Mouse (Mus musculus) hindbrain, embryonic 16.5 days (tissue): Measurements from ENCODE around the gene Tnfrsf8. TPM values are rescaled to one million over a fixed set of nuclear protein-coding genes. Genes with fewer than 3 reads are reported as not detected.
"Not testable (repeated sequence)": the region's sequence is repeated elsewhere in the genome, so short reads cannot be mapped to it uniquely, and the experiment has no call there.

ENCODE experiments used
- ATAC-seq: fragments of 200-750 bp; cut with Nextera tagmentation; 2 replicates; pipeline ENCODE4 v1.8.0; 2017; ENCODE audit warnings: moderate TSS enrichment, moderate library complexity
- H3K27ac ChIP-seq: fragments of 300-500 bp; sonication (generic); 2 replicates; pipeline ENCODE4 v1.5.1; 2014; ENCODE audit warnings: low read depth, mild to moderate bottlenecking, control low read depth, low read length, moderate library complexity
- H3K27me3 ChIP-seq: fragments of 300-500 bp; sonication (generic); replicated peaks from 2 replicates; pipeline ENCODE4 v1.6.1; 2014; ENCODE audit warnings: low read length; ENCODE audit not compliant: control insufficient read depth, insufficient read depth
- H3K36me3 ChIP-seq: fragments of 300-500 bp; sonication (generic); 2 replicates; pipeline ENCODE4 v1.6.1; 2014; ENCODE audit warnings: mild to moderate bottlenecking, low read length, moderate library complexity, mixed read lengths; ENCODE audit not compliant: control insufficient read depth, insufficient read depth
- H3K4me1 ChIP-seq: fragments of 300-500 bp; sonication (generic); 2 replicates; pipeline ENCODE4 v1.6.1; 2014; ENCODE audit warnings: low read depth, low read length; ENCODE audit not compliant: control insufficient read depth, insufficient read depth
- H3K4me2 ChIP-seq: fragments of 300-500 bp; sonication (generic); 2 replicates; pipeline ENCODE4 v1.6.1; 2014; ENCODE audit warnings: mild to moderate bottlenecking, low read length, control low read depth, moderate library complexity
- H3K4me3 ChIP-seq: fragments of 300-500 bp; sonication (generic); 2 replicates; pipeline ENCODE4 v1.5.1; 2014; ENCODE audit warnings: mild to moderate bottlenecking, low read length, control low read depth, moderate library complexity
- H3K9ac ChIP-seq: fragments of 300-500 bp; sonication (generic); 2 replicates; pipeline ENCODE4 v1.6.1; 2014; ENCODE audit warnings: low read depth, mild to moderate bottlenecking, control low read depth, low read length, moderate library complexity
- H3K9me3 ChIP-seq: fragments of 300-500 bp; sonication (generic); 2 replicates; pipeline ENCODE4 v1.6.1; 2014; ENCODE audit warnings: mild to moderate bottlenecking, low read length, moderate library complexity; ENCODE audit not compliant: control insufficient read depth
- WGBS: fragments of 180-500 bp; shearing (Covaris S2); extraction: QIAGEN DNeasy Blood & Tissue Kit; methylation state at CpG from one replicate; pipeline ENCODE4 v1.1.7; 2014; 5-methylcytosine and 5-hydroxymethylcytosine counted together
- polyA plus RNA-seq: library from polyadenylated mRNA; unstranded; fragments of >200 nt; fragmentation: Nextera tagmentation; extraction: Ambion mirVana; gene quantifications from 2 replicates; pipeline ENCODE4 v1.2.1, GENCODE M21; 2015

Tnfrsf8 gene
- 0.65 and 0.85 TPM in 2 replicates for polyA plus RNA-seq

DNA sequence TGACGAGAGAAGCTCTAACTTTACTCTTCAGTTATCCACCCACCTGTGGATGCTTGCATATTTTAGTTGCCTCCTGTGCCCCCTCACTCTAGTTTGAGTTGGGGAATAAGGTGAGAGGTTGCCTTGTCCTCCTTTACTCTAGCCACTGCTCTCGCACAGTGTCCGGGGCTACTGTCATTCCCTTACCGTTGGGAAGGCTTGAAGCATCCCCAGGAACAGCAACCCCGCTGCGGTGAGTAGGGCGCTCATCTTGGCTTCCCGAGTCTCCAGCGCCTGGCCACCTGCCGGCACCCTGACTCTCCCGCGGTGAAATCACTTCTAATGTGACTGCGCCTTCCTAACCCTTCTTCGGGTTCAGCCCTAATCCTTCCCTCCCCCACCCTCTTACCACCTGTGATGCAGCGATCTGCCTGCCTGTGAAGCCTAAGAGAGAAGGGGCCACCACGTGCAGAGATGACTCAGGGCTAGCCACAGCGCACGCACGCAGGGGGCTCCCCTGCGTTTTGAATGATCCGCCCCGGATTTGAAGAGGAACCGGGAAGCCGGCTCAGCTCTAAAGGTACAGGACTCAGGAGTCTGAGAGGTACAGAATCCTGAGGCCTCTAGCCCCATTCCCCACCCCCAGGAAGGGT is at the start of gene Tnfrsf8:
Gene Tnfrsf8 (minus strand): TSS at position 329 of the 632 bp plus-strand sequence.
- no peaks in the 10 kb centered on the region for H3K9me3 ChIP-seq
- H3K4me1 ChIP-seq, result no peaks in the 10 kb centered on the region
- peak within 1 kb of the TSS; percentile 1; the same call in 1 of the 2 replicates for H3K4me3 ChIP-seq
- 4% methylated on average over 24 of the region's 24 CpGs for WGBS
- no peak within 1 kb of the TSS for H3K27ac ChIP-seq
- ATAC-seq, result no peak
- peaks cover 4% of the 10 kb centered on the region; the same call in 1 of the 2 replicates for H3K27me3 ChIP-seq
- H3K36me3 ChIP-seq, result no peaks in the 10 kb centered on the region
- no peak within 1 kb of the TSS for H3K9ac ChIP-seq
- H3K4me2 ChIP-seq, result peak within 1 kb of the TSS; percentile 24; the same call in 1 of the 2 replicates

DNA sequence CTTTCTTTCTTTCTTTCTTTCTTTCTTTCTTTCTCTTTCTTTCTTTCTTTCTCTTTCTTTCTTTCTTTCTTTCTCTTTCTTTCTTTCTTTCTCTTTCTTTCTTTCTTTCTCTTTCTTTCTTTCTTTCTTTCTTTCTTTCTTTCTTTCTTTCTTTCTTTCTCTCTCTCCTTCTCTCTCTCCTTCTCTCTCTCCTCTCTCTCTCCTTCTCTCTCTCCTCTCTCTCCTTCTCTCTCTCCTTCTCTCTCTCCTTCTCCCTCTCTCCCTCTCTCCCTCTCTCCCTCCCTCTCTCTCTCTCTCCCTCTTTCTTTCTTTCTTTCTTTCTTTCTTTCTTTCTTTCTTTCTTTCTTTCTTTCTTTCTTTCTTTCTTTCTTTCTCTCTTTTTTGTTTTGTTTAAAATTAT is 46.7 kb upstream of the Tnfrsf8 start:
- not testable (repeated sequence) for ATAC-seq, H3K9me3 ChIP-seq, H3K4me1 ChIP-seq

DNA sequence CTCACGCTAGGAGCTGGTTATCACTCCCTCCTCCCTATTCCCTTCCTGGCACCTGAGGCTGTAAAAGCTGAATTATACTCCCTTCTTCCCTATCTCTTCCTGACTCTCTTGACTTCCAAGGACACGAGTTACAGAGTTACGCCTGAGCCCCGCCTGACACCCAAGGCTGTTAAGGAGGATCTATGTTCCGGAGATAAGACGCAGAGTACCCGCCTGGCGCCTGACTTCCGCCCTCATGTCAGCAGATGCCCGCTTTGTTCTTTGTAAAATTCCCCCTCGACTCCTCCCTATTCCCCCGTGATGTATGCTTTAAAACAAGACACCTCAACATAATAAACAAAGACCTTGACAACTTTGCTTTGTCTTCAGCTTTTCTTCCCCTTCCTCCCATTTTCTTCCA is 46.1 kb upstream of the Tnfrsf8 start:
- H3K36me3 ChIP-seq, result no peaks in the 10 kb centered on the region
- H3K9me3 ChIP-seq, result no peaks in the 10 kb centered on the region
- no peak for ATAC-seq
- H3K4me1 ChIP-seq, result no peaks in the 10 kb centered on the region
- 32% methylated on average over 12 of the region's 12 CpGs for WGBS
- H3K27ac ChIP-seq, result no peak overlapping the region
- no peaks in the 10 kb centered on the region for H3K27me3 ChIP-seq
- H3K4me2 ChIP-seq, result peak overlapping the region; percentile 14; the same call in 1 of the 2 replicates
- no peak overlapping the region for H3K9ac ChIP-seq
- no peak overlapping the region for H3K4me3 ChIP-seq

More for the DNA sequence above, 46.7 kb upstream of the Tnfrsf8 start:
- not testable (repeated sequence) for H3K27me3 ChIP-seq, H3K4me2 ChIP-seq, H3K27ac ChIP-seq, H3K9ac ChIP-seq, H3K36me3 ChIP-seq, H3K4me3 ChIP-seq

DNA sequence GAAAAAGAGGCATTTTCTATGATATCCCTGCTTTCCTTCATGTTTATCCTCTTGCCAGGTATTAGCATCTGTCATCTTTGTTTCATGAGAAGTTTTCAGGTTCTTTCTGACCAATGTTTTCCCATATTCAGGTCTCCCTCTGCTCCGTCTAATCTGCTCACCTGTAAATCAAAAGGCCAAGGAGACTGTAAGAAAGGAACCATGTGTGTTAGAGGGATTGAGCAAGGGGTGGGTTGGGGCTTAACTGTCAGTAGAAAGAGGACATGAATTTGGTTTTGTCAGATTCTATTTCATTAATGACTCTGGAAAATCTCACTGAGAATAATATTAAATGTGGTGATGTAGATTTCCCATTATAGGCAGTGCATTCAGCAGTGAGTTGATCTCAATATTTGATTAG is 45.6 kb upstream of the Tnfrsf8 start:
- Histone ChIP-seq H3K27ac (no peak overlapping the region), H3K4me2 (no peak overlapping the region), H3K27me3 (no peaks in the 10 kb centered on the region), H3K9ac (no peak overlapping the region), H3K4me1 (no peaks in the 10 kb centered on the region), H3K4me3 (no peak overlapping the region), H3K36me3 (no peaks in the 10 kb centered on the region), H3K9me3 (no peaks in the 10 kb centered on the region)
- no peak for ATAC-seq
- 85% methylated on average over 1 of the region's 1 CpGs for WGBS

DNA sequence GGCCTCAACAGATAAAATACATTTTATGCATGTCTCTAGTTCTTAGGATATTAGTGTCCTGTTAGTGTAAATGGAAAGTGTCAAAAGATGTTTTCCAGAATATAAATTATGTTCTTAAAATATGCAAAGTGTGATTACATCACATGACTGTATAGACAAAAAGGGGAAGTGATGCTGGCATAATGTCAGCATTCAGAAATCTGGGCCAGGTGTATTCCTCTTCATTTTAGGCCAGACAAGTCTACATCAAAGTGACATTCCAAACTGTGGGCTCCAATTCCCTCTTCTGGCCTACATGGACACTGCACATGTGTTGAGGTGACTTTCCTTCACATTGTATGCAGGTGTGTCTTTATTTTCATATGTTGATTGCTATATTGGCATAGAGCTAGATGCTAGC is 41.3 kb upstream of the Tnfrsf8 start:
- Histone ChIP-seq H3K4me3 (no peak overlapping the region), H3K27me3 (no peaks in the 10 kb centered on the region), H3K4me1 (no peaks in the 10 kb centered on the region), H3K36me3 (no peaks in the 10 kb centered on the region), H3K9ac (no peak overlapping the region), H3K4me2 (no peak overlapping the region), H3K27ac (no peak overlapping the region), H3K9me3 (no peaks in the 10 kb centered on the region)
- ATAC-seq, result no peak

DNA sequence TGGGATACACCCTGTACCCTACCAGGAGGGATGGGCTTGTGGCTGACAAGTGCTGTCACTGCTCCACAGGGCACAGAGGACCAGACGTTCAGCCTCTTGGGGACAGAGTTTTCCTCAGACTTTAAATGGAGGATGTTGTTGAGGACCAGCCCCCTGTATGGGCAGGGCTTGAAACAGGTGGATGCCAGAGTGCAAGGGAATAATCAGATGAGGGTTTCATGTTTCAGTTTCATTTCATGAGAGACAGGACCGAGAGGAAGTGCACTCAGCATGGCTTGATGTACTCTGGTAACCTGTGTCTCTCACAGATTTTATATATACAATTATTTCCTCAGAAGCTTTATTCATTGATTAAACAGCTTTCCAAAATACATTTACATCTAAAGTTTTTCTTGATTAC is 38.9 kb upstream of the Tnfrsf8 start:
- no peaks in the 10 kb centered on the region for H3K4me1 ChIP-seq
- no peak overlapping the region for H3K9ac ChIP-seq
- 66% methylated on average over 2 of the region's 2 CpGs for WGBS
- no peaks in the 10 kb centered on the region for H3K9me3 ChIP-seq
- H3K36me3 ChIP-seq, result no peaks in the 10 kb centered on the region
- H3K4me2 ChIP-seq, result no peak overlapping the region
- H3K4me3 ChIP-seq, result no peak overlapping the region
- no peaks in the 10 kb centered on the region for H3K27me3 ChIP-seq
- no peak overlapping the region for H3K27ac ChIP-seq
- ATAC-seq, result no peak

DNA sequence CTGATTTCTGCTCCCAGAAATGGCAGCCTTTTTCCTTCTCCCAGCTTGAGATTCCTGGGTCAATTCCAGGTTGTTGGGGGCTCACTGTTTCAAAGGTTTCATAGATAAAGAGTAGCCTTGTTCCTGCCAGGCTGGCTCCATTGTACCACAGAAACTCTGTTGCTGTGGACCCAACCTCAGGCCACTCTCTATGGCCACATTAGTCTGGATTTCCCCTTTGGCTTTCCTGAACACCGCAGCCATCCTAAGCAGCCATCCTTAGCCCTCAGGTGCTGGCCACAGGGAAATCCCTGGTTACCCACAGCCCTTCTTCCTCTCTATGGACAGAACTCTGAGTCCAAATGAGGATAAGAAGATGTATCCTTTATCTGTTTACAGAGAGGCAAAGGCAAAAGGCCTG is 30.0 kb upstream of the Tnfrsf8 start:
- no peak overlapping the region for H3K4me2 ChIP-seq
- H3K9me3 ChIP-seq, result no peaks in the 10 kb centered on the region
- no peaks in the 10 kb centered on the region for H3K4me1 ChIP-seq
- WGBS, result 96% methylated on average over 1 of the region's 1 CpGs
- H3K9ac ChIP-seq, result no peak overlapping the region
- H3K36me3 ChIP-seq, result no peaks in the 10 kb centered on the region
- ATAC-seq, result no peak
- H3K27ac ChIP-seq, result no peak overlapping the region
- H3K4me3 ChIP-seq, result no peak overlapping the region
- H3K27me3 ChIP-seq, result no peaks in the 10 kb centered on the region

DNA sequence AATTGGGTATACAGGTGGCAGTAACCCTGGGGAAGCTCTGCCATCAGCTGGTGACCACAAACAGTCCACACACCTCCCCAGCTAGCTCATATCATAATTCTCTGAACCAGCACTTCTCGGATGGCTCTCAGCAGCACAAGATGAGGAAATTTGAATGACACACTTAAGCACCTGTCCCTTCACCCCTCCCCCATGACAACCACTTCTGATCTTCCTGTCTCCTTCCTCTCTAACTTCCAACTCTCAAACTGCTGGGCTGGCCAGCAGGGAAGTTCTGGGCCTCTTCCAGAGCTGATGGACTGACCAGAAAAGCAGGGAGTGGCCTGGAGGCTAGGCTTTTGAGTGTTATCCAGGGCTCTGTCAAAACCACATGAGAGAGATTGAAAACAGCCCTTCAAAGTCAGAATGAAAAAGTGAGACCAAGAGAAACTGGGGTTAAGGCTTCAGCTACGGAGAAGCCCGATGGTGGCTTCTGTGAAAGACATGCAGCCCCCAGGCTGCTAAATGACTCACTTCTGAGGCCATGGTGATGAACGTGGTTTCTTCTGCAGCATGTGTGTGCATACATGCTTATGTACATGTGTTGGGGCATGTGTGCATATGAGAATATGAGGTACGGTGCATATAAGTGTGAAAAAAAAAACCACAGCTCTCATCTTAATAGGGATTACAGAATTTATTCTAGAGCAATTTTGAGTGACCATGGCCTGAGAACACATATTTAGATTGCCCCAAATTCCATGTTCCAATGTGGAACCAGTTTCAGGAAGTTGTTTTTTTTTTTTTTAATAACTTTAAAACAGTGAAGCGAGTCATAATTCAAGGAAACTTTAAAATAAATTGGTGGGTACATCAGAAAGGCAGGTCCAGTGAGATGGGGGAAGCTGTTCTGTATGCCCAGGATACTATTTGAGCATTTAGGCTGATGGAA is 27.2 kb upstream of the Tnfrsf8 start:
- H3K36me3 ChIP-seq, result no peaks in the 10 kb centered on the region
- no peak overlapping the region for H3K9ac ChIP-seq
- H3K27ac ChIP-seq, result no peak overlapping the region
- 89% methylated on average over 6 of the region's 6 CpGs for WGBS
- no peak for ATAC-seq
- no peaks in the 10 kb centered on the region for H3K9me3 ChIP-seq
- no peaks in the 10 kb centered on the region for H3K4me1 ChIP-seq
- no peaks in the 10 kb centered on the region for H3K27me3 ChIP-seq
- H3K4me3 ChIP-seq, result no peak overlapping the region
- no peak overlapping the region for H3K4me2 ChIP-seq
